ENCODE assay signal across 8 mouse cellular contexts in the genomic region with DNA sequence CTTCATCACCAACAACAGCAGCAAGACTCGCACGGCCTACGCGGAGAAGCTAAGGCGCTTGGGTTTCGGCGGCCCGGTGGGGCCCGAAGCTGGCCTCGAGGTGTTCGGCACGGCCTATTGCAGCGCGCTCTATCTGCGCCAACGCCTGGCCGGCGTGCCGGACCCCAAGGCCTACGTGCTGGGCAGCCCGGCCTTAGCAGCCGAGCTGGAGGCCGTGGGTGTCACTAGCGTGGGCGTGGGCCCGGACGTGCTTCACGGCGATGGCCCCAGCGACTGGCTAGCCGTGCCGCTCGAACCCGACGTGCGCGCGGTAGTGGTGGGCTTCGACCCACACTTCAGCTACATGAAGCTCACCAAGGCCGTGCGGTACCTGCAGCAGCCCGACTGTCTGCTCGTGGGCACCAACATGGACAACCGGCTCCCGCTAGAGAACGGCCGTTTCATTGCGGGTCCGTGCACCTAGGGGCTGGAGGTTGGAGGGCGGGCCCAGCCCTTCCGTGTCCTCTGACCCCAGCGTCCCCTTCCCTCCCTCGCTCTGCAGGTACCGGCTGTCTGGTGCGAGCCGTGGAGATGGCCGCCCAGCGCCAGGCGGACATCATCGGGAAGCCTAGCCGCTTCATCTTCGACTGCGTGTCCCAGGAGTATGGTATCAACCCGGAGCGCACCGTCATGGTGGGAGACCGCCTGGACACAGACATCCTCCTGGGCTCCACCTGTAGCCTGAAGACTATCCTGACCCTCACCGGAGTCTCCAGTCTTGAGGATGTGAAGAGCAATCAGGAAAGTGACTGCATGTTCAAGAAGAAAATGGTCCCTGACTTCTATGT. TPM values are rescaled to one million over a fixed set of nuclear protein-coding genes. Genes with fewer than 3 reads are reported as not detected.
DNase-seq lines count a peak whose midpoint lies in the region; ATAC-seq and TF ChIP-seq lines count a peak whose summit lies in the region.

No protein-coding gene starts in this region.

- peaks cover 0 to 12% of the 10 kb centered on the region in 2 experiments; a peak in 3 of 4 replicates for H3K4me1 ChIP-seq in MEL (ENCODE audit: control insufficient read depth in 1 of 2, insufficient read depth in 2 of 2, low read length in 2 of 2)
- H3K4me1 ChIP-seq in heart, postnatal 0 days (ENCODE audit: control insufficient read depth, insufficient read depth): peaks cover 21% of the 10 kb centered on the region
- peaks cover 39% of the 10 kb centered on the region for H3K4me1 ChIP-seq in limb, embryonic 15.5 days
- H3K4me1 ChIP-seq in neural tube, embryonic 12.5 days: peaks cover 36% of the 10 kb centered on the region

- peak overlapping the region; percentile 67 for H3K27ac ChIP-seq in MEL (ENCODE audit: control insufficient read depth, low read depth, low read length)
- H3K27ac ChIP-seq in heart, postnatal 0 days (ENCODE audit: low read depth): peak overlapping the region; percentile 84
- H3K27ac ChIP-seq in limb, embryonic 15.5 days: peak overlapping the region; percentile 82
- peak overlapping the region; percentile 68; the same call in 1 of the 2 replicates for H3K27ac ChIP-seq in neural tube, embryonic 12.5 days

- TF ChIP-seq POLR2A in MEL (IDR thresholded peaks at IDR 0.05; ENCODE audit: control insufficient read depth in 1 of 2, insufficient read depth in 1 of 2, low read depth in 1 of 2, low read length in 2 of 2, poor library complexity in 1 of 2): no peak

- H3K79me2 ChIP-seq in MEL (ENCODE audit: control insufficient read depth, insufficient read depth, low read length, poor library complexity): peaks cover 25% of the 10 kb centered on the region

- no peak for TF ChIP-seq CTCF in MEL (IDR thresholded peaks at IDR 0.05 in 2 of 3, conservative IDR thresholded peaks at IDR 0.05 in 1 of 3; ENCODE audit: control insufficient read depth in 1 of 3, insufficient read depth in 1 of 3, low read depth in 2 of 3, low read length in 3 of 3, poor library complexity in 1 of 3, severe bottlenecking in 1 of 3)
- no peak for TF ChIP-seq CTCF in heart, postnatal 0 days (IDR thresholded peaks at IDR 0.05; ENCODE audit: low read depth)

- peak; percentile 33 for ATAC-seq in heart, postnatal 0 days (ENCODE audit: insufficient read depth, low read depth)
- ATAC-seq in limb, embryonic 15.5 days (ENCODE audit: insufficient number of reproducible peaks, low FRiP score, low TSS enrichment, low read depth): no peak
- ATAC-seq in neural tube, embryonic 12.5 days (ENCODE audit: low FRiP score, low read depth): peak; percentile 43
- ATAC-seq in megakaryocyte progenitor cell, adult 5-6 weeks (replicated peaks; ENCODE audit: poor library complexity): no peak

- H3K9ac ChIP-seq in MEL (ENCODE audit: control insufficient read depth, low read depth, low read length, poor library complexity, severe bottlenecking): peak overlapping the region; percentile 89
- peak overlapping the region; percentile 67 for H3K9ac ChIP-seq in heart, postnatal 0 days (replicated peaks; ENCODE audit: low read depth, low read length)
- H3K9ac ChIP-seq in limb, embryonic 15.5 days: peak overlapping the region; percentile 76
- H3K9ac ChIP-seq in neural tube, embryonic 12.5 days: peak overlapping the region; percentile 88

- TF ChIP-seq EP300 in MEL (IDR thresholded peaks at IDR 0.05; ENCODE audit: low read depth in 1 of 2, low read length in 2 of 2): no peak
- TF ChIP-seq EP300 in heart, postnatal 0 days (IDR thresholded peaks at IDR 0.05; ENCODE audit: low read depth): no peak

- TF ChIP-seq RAD21 in MEL (IDR thresholded peaks at IDR 0.05; ENCODE audit: low read depth, low read length): no peak

- no peaks in the 10 kb centered on the region for H3K9me3 ChIP-seq in MEL (replicated peaks; ENCODE audit: insufficient read depth, low read length)
- no peaks in the 10 kb centered on the region for H3K9me3 ChIP-seq in heart, postnatal 0 days (replicated peaks; ENCODE audit: control insufficient read depth, low read length)
- no peaks in the 10 kb centered on the region for H3K9me3 ChIP-seq in limb, embryonic 15.5 days
- no peaks in the 10 kb centered on the region for H3K9me3 ChIP-seq in neural tube, embryonic 12.5 days

- H3K36me3 ChIP-seq in MEL (ENCODE audit: control insufficient read depth in 1 of 2, insufficient read depth in 2 of 2, low read length in 2 of 2): peaks cover 0 to 8% of the 10 kb centered on the region in 2 experiments; a peak in 2 of 4 replicates
- peaks cover 23% of the 10 kb centered on the region for H3K36me3 ChIP-seq in heart, postnatal 0 days (replicated peaks; ENCODE audit: control insufficient read depth, insufficient read depth, low read length)
- peaks cover 25% of the 10 kb centered on the region for H3K36me3 ChIP-seq in limb, embryonic 15.5 days
- peaks cover 25% of the 10 kb centered on the region for H3K36me3 ChIP-seq in neural tube, embryonic 12.5 days

- 1% methylated on average over 68 of the region's 68 CpGs for WGBS in heart, postnatal 0 days
- WGBS in limb, embryonic 15.5 days: 1% methylated on average over 68 of the region's 68 CpGs
- under 1% methylated on average over 68 of the region's 68 CpGs for WGBS in neural tube, embryonic 12.5 days

- peak; percentile 24 for DNase-seq in kidney, adult 18-20 months
- DNase-seq in kidney, postnatal 4 days: no peak
- peak; percentile 60 for DNase-seq in MEL (ENCODE audit: low read depth, low spot score)
- peak; percentile 34 for DNase-seq in embryo, embryonic 10.5 days (ENCODE audit: low spot score)
- no peak for DNase-seq in heart, postnatal 0 days (ENCODE audit: low spot score)

- peak overlapping the region; percentile 70 to 97 for H3K4me3 ChIP-seq in MEL (ENCODE audit: control insufficient read depth in 1 of 2, insufficient read depth in 1 of 2, low read depth in 2 of 2, low read length in 2 of 2)
- peak overlapping the region; percentile 66 for H3K4me3 ChIP-seq in heart, postnatal 0 days (ENCODE audit: low read depth, low read length)
- peak overlapping the region; percentile 88 for H3K4me3 ChIP-seq in limb, embryonic 15.5 days
- H3K4me3 ChIP-seq in neural tube, embryonic 12.5 days: peak overlapping the region; percentile 84

- H3K27me3 ChIP-seq in MEL (ENCODE audit: control insufficient read depth in 1 of 2, insufficient read depth in 2 of 2, low read length in 2 of 2): no peaks in the 10 kb centered on the region
- no peaks in the 10 kb centered on the region for H3K27me3 ChIP-seq in heart, postnatal 0 days (ENCODE audit: control insufficient read depth, insufficient read depth, low read length)
- no peaks in the 10 kb centered on the region for H3K27me3 ChIP-seq in limb, embryonic 15.5 days
- H3K27me3 ChIP-seq in neural tube, embryonic 12.5 days (replicated peaks): no peaks in the 10 kb centered on the region

- H3K4me2 ChIP-seq in heart, postnatal 0 days (ENCODE audit: low read depth, low read length): peak overlapping the region; percentile 86
- peak overlapping the region; percentile 95 for H3K4me2 ChIP-seq in limb, embryonic 15.5 days
- peak overlapping the region; percentile 100 for H3K4me2 ChIP-seq in neural tube, embryonic 12.5 days (replicated peaks)

RNA-seq across cellular contexts. Expression of gene Pgp, which starts 0.7 kb away (rescaled TPM):
- 16.6 and 19.3 TPM in 2 replicates for total RNA-seq in MEL (2012; rRNA removed)
- 10 to 100 TPM in 1 of 2 experiments, not detected in 1; 55.0 TPM for polyA plus RNA-seq in MEL (2012; ENCODE audit: insufficient read depth in 1 of 2, insufficient read length in 2 of 2, low read depth in 1 of 2, low replicate concordance in 2 of 2, missing spikeins in 1 of 2)
- total RNA-seq in heart, postnatal 0 days (2014; rRNA removed; ENCODE audit: low replicate concordance): 48.4 and 62.3 TPM in 2 replicates
- 65.8 and 70.6 TPM in 2 replicates for polyA plus RNA-seq in heart, postnatal 0 days (2015; fragmentation: Nextera tagmentation; extraction: Ambion mirVana)
- 47.9 and 51.1 TPM in 2 replicates for polyA plus RNA-seq in limb, embryonic 15.5 days (2015; fragmentation: Nextera tagmentation; extraction: Ambion mirVana)
- 58.6 and 62.7 TPM in 2 replicates for polyA plus RNA-seq in neural tube, embryonic 12.5 days (2016; fragmentation: Nextera tagmentation; extraction: Ambion mirVana)
- 25.4 and 26.4 TPM in 2 replicates for total RNA-seq in megakaryocyte progenitor cell, adult 5-6 weeks (2015)
- 16.6 and 21.5 TPM in 2 replicates for total RNA-seq in megakaryocyte progenitor cell, adult 5-6 weeks (2017)

RNA-seq across cellular contexts. Expression of gene E4f1, which starts 0.8 kb away (rescaled TPM):
- 24.3 and 26.0 TPM in 2 replicates for total RNA-seq in MEL (2012; rRNA removed)
- polyA plus RNA-seq in MEL (2012; ENCODE audit: insufficient read depth in 1 of 2, insufficient read length in 2 of 2, low read depth in 1 of 2, low replicate concordance in 2 of 2, missing spikeins in 1 of 2): 10 to 100 TPM in 1 of 2 experiments, not detected in 1; 37.1 TPM
- 19.6 and 20.6 TPM in 2 replicates for total RNA-seq in heart, postnatal 0 days (2014; rRNA removed; ENCODE audit: low replicate concordance)
- polyA plus RNA-seq in heart, postnatal 0 days (2015; fragmentation: Nextera tagmentation; extraction: Ambion mirVana): 14.0 and 17.8 TPM in 2 replicates
- polyA plus RNA-seq in limb, embryonic 15.5 days (2015; fragmentation: Nextera tagmentation; extraction: Ambion mirVana): 36.3 and 37.5 TPM in 2 replicates
- polyA plus RNA-seq in neural tube, embryonic 12.5 days (2016; fragmentation: Nextera tagmentation; extraction: Ambion mirVana): 37.9 and 38.5 TPM in 2 replicates
- 23.3 and 27.5 TPM in 2 replicates for total RNA-seq in megakaryocyte progenitor cell, adult 5-6 weeks (2015)
- 13.6 and 18.7 TPM in 2 replicates for total RNA-seq in megakaryocyte progenitor cell, adult 5-6 weeks (2017)

RNA-seq across cellular contexts. Expression of gene Bricd5, which starts 2.8 kb away (rescaled TPM):
- total RNA-seq in MEL (2012; rRNA removed): 1.1 and 2.0 TPM in 2 replicates
- under 1 TPM in 1 of 2 experiments, not detected in 1; 0.82 TPM for polyA plus RNA-seq in MEL (2012; ENCODE audit: insufficient read depth in 1 of 2, insufficient read length in 2 of 2, low read depth in 1 of 2, low replicate concordance in 2 of 2, missing spikeins in 1 of 2)
- total RNA-seq in heart, postnatal 0 days (2014; rRNA removed; ENCODE audit: low replicate concordance): not detected in 2 replicates
- polyA plus RNA-seq in heart, postnatal 0 days (2015; fragmentation: Nextera tagmentation; extraction: Ambion mirVana): not detected in 2 replicates
- polyA plus RNA-seq in limb, embryonic 15.5 days (2015; fragmentation: Nextera tagmentation; extraction: Ambion mirVana): not detected in 2 replicates
- polyA plus RNA-seq in neural tube, embryonic 12.5 days (2016; fragmentation: Nextera tagmentation; extraction: Ambion mirVana): 0.28 TPM in 2 replicates
- total RNA-seq in megakaryocyte progenitor cell, adult 5-6 weeks (2015): 0.35 and 0.81 TPM in 2 replicates
- not detected in 2 replicates for total RNA-seq in megakaryocyte progenitor cell, adult 5-6 weeks (2017)

RNA-seq across cellular contexts. Expression of gene Mlst8, which starts 8.0 kb away (rescaled TPM):
- total RNA-seq in MEL (2012; rRNA removed): 28.5 and 35.4 TPM in 2 replicates
- polyA plus RNA-seq in MEL (2012; ENCODE audit: insufficient read depth in 1 of 2, insufficient read length in 2 of 2, low read depth in 1 of 2, low replicate concordance in 2 of 2, missing spikeins in 1 of 2): 10 to 100 TPM in 1 of 2 experiments, not detected in 1; 57.3 TPM
- 12.4 and 44.9 TPM in 2 replicates for total RNA-seq in heart, postnatal 0 days (2014; rRNA removed; ENCODE audit: low replicate concordance)
- polyA plus RNA-seq in heart, postnatal 0 days (2015; fragmentation: Nextera tagmentation; extraction: Ambion mirVana): 10.1 and 11.5 TPM in 2 replicates
- 26.2 and 30.5 TPM in 2 replicates for polyA plus RNA-seq in limb, embryonic 15.5 days (2015; fragmentation: Nextera tagmentation; extraction: Ambion mirVana)
- 33.8 and 34.9 TPM in 2 replicates for polyA plus RNA-seq in neural tube, embryonic 12.5 days (2016; fragmentation: Nextera tagmentation; extraction: Ambion mirVana)
- 9.2 TPM in 2 replicates for total RNA-seq in megakaryocyte progenitor cell, adult 5-6 weeks (2015)
- 14.9 and 28.9 TPM in 2 replicates for total RNA-seq in megakaryocyte progenitor cell, adult 5-6 weeks (2017)

RNA-seq across cellular contexts. Expression of gene Caskin1, which starts 17.5 kb away (rescaled TPM):
- 0.04 and 0.07 TPM in 2 replicates for total RNA-seq in MEL (2012; rRNA removed)
- under 1 TPM in 1 of 2 experiments, not detected in 1; 0.38 TPM for polyA plus RNA-seq in MEL (2012; ENCODE audit: insufficient read depth in 1 of 2, insufficient read length in 2 of 2, low read depth in 1 of 2, low replicate concordance in 2 of 2, missing spikeins in 1 of 2)
- 0.11 TPM in 1 of 2 replicates, not detected in the other for total RNA-seq in heart, postnatal 0 days (2014; rRNA removed; ENCODE audit: low replicate concordance)
- 0.14 TPM in 2 replicates for polyA plus RNA-seq in heart, postnatal 0 days (2015; fragmentation: Nextera tagmentation; extraction: Ambion mirVana)
- polyA plus RNA-seq in limb, embryonic 15.5 days (2015; fragmentation: Nextera tagmentation; extraction: Ambion mirVana): 2.8 and 3.0 TPM in 2 replicates
- 23.2 and 25.4 TPM in 2 replicates for polyA plus RNA-seq in neural tube, embryonic 12.5 days (2016; fragmentation: Nextera tagmentation; extraction: Ambion mirVana)
- total RNA-seq in megakaryocyte progenitor cell, adult 5-6 weeks (2015): not detected in 2 replicates
- total RNA-seq in megakaryocyte progenitor cell, adult 5-6 weeks (2017): not detected in 2 replicates

Comparison
In these comparisons a context has a peak if more than half of its experiments do, and no peak if none do; other contexts are left out.
1. DNase-seq: peak in kidney, adult 18-20 months (single experiment), MEL (single experiment) and embryo, embryonic 10.5 days (single experiment); none in kidney, postnatal 4 days (0 of 2) and heart, postnatal 0 days (single experiment).
2. ATAC-seq: peak in heart, postnatal 0 days (single experiment) and neural tube, embryonic 12.5 days (single experiment); none in limb, embryonic 15.5 days (single experiment) and megakaryocyte progenitor cell, adult 5-6 weeks (single experiment).
3. Peak in every context shown above with its lines, with median percentiles within 50 percentile points of each other: H3K27ac ChIP-seq, H3K4me3 ChIP-seq, H3K9ac ChIP-seq and H3K4me2 ChIP-seq.